Mouse (Mus musculus) gastrocnemius, adult 2 months (tissue): ENCODE measurements around the gene Atf3. TPM values are rescaled to one million over a fixed set of nuclear protein-coding genes. Genes with fewer than 3 reads are reported as not detected.
A peak's percentile ranks its signal among the peaks of the same experiment; 100 is the strongest.

Source experiments
- DNase-seq: peaks from one replicate; pipeline ENCODE4 v3.0.0; 2022
- H3K27ac ChIP-seq: fragments of 200-600 bp; 2 replicates; pipeline ENCODE4 v1.8.1; 2022; ENCODE audit warnings: mild to moderate bottlenecking
- H3K4me3 ChIP-seq: fragments of 200-600 bp; 2 replicates; pipeline ENCODE4 v1.8.1; 2022; ENCODE audit warnings: mild to moderate bottlenecking, moderate library complexity
- CTCF ChIP-seq: fragments of 200-600 bp; IDR thresholded peaks from 2 replicates; pipeline ENCODE4 v1.8.1; 2022; ENCODE audit warnings: antibody characterized with exemption, mild to moderate bottlenecking, moderate library complexity
- intact Hi-C: fragments of 180-260 bp; cut with DNase I; formaldehyde crosslinking; loops from one replicate; pipeline ENCODE4 v1.15.1; 2025
- total RNA-seq, 2 experiments: library from RNA; stranded (reverse); gene quantifications; 2 replicates each; pipeline ENCODE4 v1.2.3; 2021

The Atf3 gene
- total RNA-seq, 2 experiments from 2014 or later = 2.7 to 7.2 TPM

GRCm38 (mm10) chr1:191183163-191184065 lies 34.4 kb downstream of the Atf3 start:
- intact Hi-C loops = loop anchor here (1.0 to 5.0 kb wide), 2 partner anchors 42 to 94 kb away; no protein-coding TSS in a partner anchor
- TF ChIP-seq CTCF = no peak
- DNase-seq = peak; percentile 100
- Histone ChIP-seq H3K27ac (peak overlapping the region; percentile 93), H3K4me3 (peak overlapping the region; percentile 97)

- H3K27ac ChIP-seq = peak overlapping the region; percentile 93
- TF ChIP-seq CTCF = peak; percentile 61
- intact Hi-C loops = loop anchor here (1.0 to 5.0 kb wide), 2 partner anchors 43 to 95 kb away; no protein-coding TSS in a partner anchor
- peak overlapping the region; percentile 97 for H3K4me3 ChIP-seq
- peak; percentile 84 for DNase-seq
These were observed 35.2 kb downstream of the Atf3 start for GRCm38 (mm10) chr1:191182431-191183162.

GRCm38 (mm10) chr1:191181469-191182259 lies 36.2 kb downstream of the Atf3 start:
- intact Hi-C loops = loop anchor here (5.0 kb wide), 1 partner anchor 96 kb away; no protein-coding TSS in a partner anchor
- no peak for TF ChIP-seq CTCF
- DNase-seq = no peak
- Histone ChIP-seq H3K4me3 (peak overlapping the region; percentile 97), H3K27ac (peak overlapping the region; percentile 93)

- Histone ChIP-seq H3K4me3 (peak overlapping the region; percentile 40), H3K27ac (no peak overlapping the region)
- no peak for DNase-seq
- intact Hi-C loops = loop anchor here (5.0 kb wide), 1 partner anchor 97 kb away; no protein-coding TSS in a partner anchor
- no peak for TF ChIP-seq CTCF
These were observed 37.4 kb downstream of the Atf3 start for GRCm38 (mm10) chr1:191180397-191180796.

- intact Hi-C loops = loop anchor here (5.0 kb wide), 1 partner anchor 97 kb away; no protein-coding TSS in a partner anchor
- H3K4me3 ChIP-seq = peak overlapping the region; percentile 40
- H3K27ac ChIP-seq = no peak overlapping the region
- no peak for DNase-seq
- TF ChIP-seq CTCF = no peak
These were observed 38.0 kb downstream of the Atf3 start for GRCm38 (mm10) chr1:191179846-191180245.

- DNase-seq = no peak
- Histone ChIP-seq H3K4me3 (no peak overlapping the region), H3K27ac (no peak overlapping the region)
- intact Hi-C loops = no loop called here
- no peak for TF ChIP-seq CTCF
These were observed 39.2 kb downstream of the Atf3 start for GRCm38 (mm10) chr1:191178511-191179188.

GRCm38 (mm10) chr1:191176887-191177286 lies 41.0 kb downstream of the Atf3 start:
- DNase-seq = no peak
- Histone ChIP-seq H3K27ac (no peak overlapping the region), H3K4me3 (no peak overlapping the region)
- intact Hi-C loops = no loop called here
- TF ChIP-seq CTCF = no peak

GRCm38 (mm10) chr1:191172487-191172886 lies 45.4 kb downstream of the Atf3 start:
- peak; percentile 32 for DNase-seq
- H3K4me3 ChIP-seq = no peak overlapping the region
- TF ChIP-seq CTCF = peak; percentile 56
- intact Hi-C loops = no loop called here
- H3K27ac ChIP-seq = no peak overlapping the region

GRCm38 (mm10) chr1:191170444-191170843 lies 47.4 kb downstream of the Atf3 start:
- no peak for DNase-seq

GRCm38 (mm10) chr1:191166189-191166588 lies 51.6 kb downstream of the Atf3 start:
- intact Hi-C loops = no loop called here
- no peak overlapping the region for H3K27ac ChIP-seq
- H3K4me3 ChIP-seq = no peak overlapping the region
- TF ChIP-seq CTCF = no peak
- DNase-seq = no peak

More at GRCm38 (mm10) chr1:191170444-191170843, 47.4 kb downstream of the Atf3 start:
- Histone ChIP-seq H3K4me3 (no peak overlapping the region), H3K27ac (no peak overlapping the region)
- intact Hi-C loops = no loop called here
- no peak for TF ChIP-seq CTCF

GRCm38 (mm10) chr1:191164717-191165116 lies 53.1 kb downstream of the Atf3 start, which contains the start of gene Fam71a:
TSS of gene Fam71a (minus strand) at chr1:191164817.
- intact Hi-C loops = no loop called here
- no peak for TF ChIP-seq CTCF
- no peak within 1 kb of the TSS for H3K4me3 ChIP-seq
- DNase-seq = no peak
- no peak within 1 kb of the TSS for H3K27ac ChIP-seq
